Mouse (Mus musculus): Measurements from ENCODE around the gene Olfr116. TPM values are rescaled to one million over a fixed set of nuclear protein-coding genes. Genes with fewer than 3 reads are reported as not detected.

Olfr116 gene
- total RNA-seq (2012; rRNA removed) = not detected in 2 replicates

- no peak for TF ChIP-seq HCFC1 (IDR thresholded peaks at IDR 0.05; ENCODE audit: borderline replicate concordance, insufficient read depth, low read length)
- TF ChIP-seq MAFK (IDR thresholded peaks at IDR 0.05; ENCODE audit: insufficient read depth, low read depth, low read length) = no peak
- no peak for TF ChIP-seq ZNF384 (IDR thresholded peaks at IDR 0.05; ENCODE audit: low read depth, low read length)
- TF ChIP-seq CHD2 (IDR thresholded peaks at IDR 0.05; ENCODE audit: low read depth, low read length) = no peak
- TF ChIP-seq ZC3H11A (IDR thresholded peaks at IDR 0.05; ENCODE audit: borderline replicate concordance, low read depth, low read length) = no peak
- Histone ChIP-seq H3K9ac (ENCODE audit: insufficient read depth, low read depth, low read length, poor library complexity, severe bottlenecking) (no peak within 1 kb of the TSS), H3K9me3 (ENCODE audit: control insufficient read depth, insufficient read depth, low read depth, low read length) (no peaks in the 10 kb centered on the region), H3K4me1 (ENCODE audit: control insufficient read depth in 2 of 2, insufficient read depth in 2 of 2, low read length in 2 of 2, poor library complexity in 1 of 2) (no peaks in the 10 kb centered on the region), H3K27ac (ENCODE audit: insufficient read depth, low read depth, low read length, poor library complexity, severe bottlenecking) (no peak within 1 kb of the TSS), H3K36me3 (ENCODE audit: control insufficient read depth, insufficient read depth, low read length, poor library complexity, severe bottlenecking) (no peaks in the 10 kb centered on the region), H3K4me3 (ENCODE audit: insufficient read depth in 1 of 2, low read depth in 1 of 2, low read length in 2 of 2, poor library complexity in 1 of 2, severe bottlenecking in 1 of 2) (no peak within 1 kb of the TSS)
- no peak for DNase-seq (ENCODE audit: low read depth, low spot score)
- in situ Hi-C loops (cut with MboI; ENCODE audit: low sequenced_read_pairs in 2 of 2, unreplicated experiment in 2 of 2) = no loop called here
Observed at GRCm38 (mm10) chr17:37627009-37627408, at the start of gene Olfr116, which contains the start of gene Olfr115. Gene Olfr116 (minus strand): TSS chr17:37627199. Gene Olfr115 (minus strand): TSS chr17:37627109.

GRCm38 (mm10) chr17:37666688-37667087 is 39.7 kb upstream of the Olfr116 start, which contains the start of gene Olfr118:
Gene Olfr118 (plus strand): TSS chr17:37666988.
- no peak for DNase-seq (ENCODE audit: low read depth, low spot score)
- H3K36me3 ChIP-seq (ENCODE audit: control insufficient read depth, insufficient read depth, low read length, poor library complexity, severe bottlenecking) = no peaks in the 10 kb centered on the region
- H3K4me3 ChIP-seq (ENCODE audit: insufficient read depth in 1 of 2, low read depth in 1 of 2, low read length in 2 of 2, poor library complexity in 1 of 2, severe bottlenecking in 1 of 2) = no peak within 1 kb of the TSS
- H3K27ac ChIP-seq (ENCODE audit: insufficient read depth, low read depth, low read length, poor library complexity, severe bottlenecking) = no peak within 1 kb of the TSS
- H3K9ac ChIP-seq (ENCODE audit: insufficient read depth, low read depth, low read length, poor library complexity, severe bottlenecking) = no peak within 1 kb of the TSS
- H3K4me1 ChIP-seq (ENCODE audit: control insufficient read depth in 2 of 2, insufficient read depth in 2 of 2, low read length in 2 of 2, poor library complexity in 1 of 2) = no peaks in the 10 kb centered on the region
- H3K9me3 ChIP-seq (ENCODE audit: control insufficient read depth, insufficient read depth, low read depth, low read length) = no peaks in the 10 kb centered on the region
- no peak for TF ChIP-seq CHD2 (IDR thresholded peaks at IDR 0.05; ENCODE audit: low read depth, low read length)
- in situ Hi-C loops (cut with MboI; ENCODE audit: low sequenced_read_pairs in 2 of 2, unreplicated experiment in 2 of 2) = no loop called here

DNA sequence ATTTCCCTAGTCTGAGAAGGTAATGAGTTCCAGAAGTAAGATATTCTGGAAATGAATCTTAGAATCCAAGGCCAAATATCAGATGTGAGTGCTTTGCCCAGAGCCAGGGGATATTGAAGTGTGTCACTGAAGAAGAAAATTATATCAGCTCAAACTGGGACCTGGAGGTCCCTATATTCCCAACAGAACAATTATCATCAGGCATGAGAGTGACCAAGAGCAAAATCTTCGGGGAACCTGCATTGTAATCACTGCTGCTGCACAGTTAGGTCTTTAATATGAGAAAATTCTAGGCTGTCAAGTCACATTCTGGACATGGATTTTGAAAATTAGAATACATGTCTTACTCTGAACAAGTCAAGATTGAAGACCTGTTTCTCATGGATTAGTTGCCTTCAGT is 36.7 kb upstream of the Olfr116 start, which contains the start of gene Olfr117:
Gene Olfr117 (minus strand): TSS at position 101 of the 400 bp plus-strand sequence.
- H3K27ac ChIP-seq (ENCODE audit: insufficient read depth, low read depth, low read length, poor library complexity, severe bottlenecking) = no peak within 1 kb of the TSS
- no peaks in the 10 kb centered on the region for H3K4me1 ChIP-seq (ENCODE audit: control insufficient read depth in 2 of 2, insufficient read depth in 2 of 2, low read length in 2 of 2, poor library complexity in 1 of 2)
- no peak for DNase-seq (ENCODE audit: low read depth, low spot score)
- H3K36me3 ChIP-seq (ENCODE audit: control insufficient read depth, insufficient read depth, low read length, poor library complexity, severe bottlenecking) = no peaks in the 10 kb centered on the region
- in situ Hi-C loops (cut with MboI; ENCODE audit: low sequenced_read_pairs in 2 of 2, unreplicated experiment in 2 of 2) = no loop called here
- no peak within 1 kb of the TSS for H3K9ac ChIP-seq (ENCODE audit: insufficient read depth, low read depth, low read length, poor library complexity, severe bottlenecking)
- TF ChIP-seq CHD2 (IDR thresholded peaks at IDR 0.05; ENCODE audit: low read depth, low read length) (no peak), ZNF384 (IDR thresholded peaks at IDR 0.05; ENCODE audit: low read depth, low read length) (no peak), MAFK (IDR thresholded peaks at IDR 0.05; ENCODE audit: insufficient read depth, low read depth, low read length) (no peak), HCFC1 (IDR thresholded peaks at IDR 0.05; ENCODE audit: borderline replicate concordance, insufficient read depth, low read length) (no peak), ZC3H11A (IDR thresholded peaks at IDR 0.05; ENCODE audit: borderline replicate concordance, low read depth, low read length) (no peak)
- H3K9me3 ChIP-seq (ENCODE audit: control insufficient read depth, insufficient read depth, low read depth, low read length) = no peaks in the 10 kb centered on the region
- H3K4me3 ChIP-seq (ENCODE audit: insufficient read depth in 1 of 2, low read depth in 1 of 2, low read length in 2 of 2, poor library complexity in 1 of 2, severe bottlenecking in 1 of 2) = no peak within 1 kb of the TSS

DNA sequence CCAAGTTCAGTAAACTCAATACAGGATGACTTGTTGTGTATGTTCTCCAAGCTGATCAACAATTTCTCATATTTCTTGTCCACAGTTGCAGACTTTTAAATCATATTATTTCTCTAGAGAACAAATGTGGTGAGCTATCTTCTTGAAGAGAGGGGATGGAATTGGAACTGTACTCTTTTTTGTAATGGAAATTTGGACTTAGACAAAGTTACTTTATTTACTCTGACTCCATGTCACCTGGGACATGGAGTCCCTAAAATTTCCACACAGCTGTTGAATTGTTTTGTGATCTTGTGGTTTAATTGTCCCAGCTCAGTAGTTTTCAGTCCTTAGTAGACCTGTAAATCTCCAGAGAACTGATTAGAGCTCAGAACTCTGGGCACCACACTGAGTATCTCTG is 34.4 kb downstream of the Olfr116 start, which contains the start of gene Olfr114:
Gene Olfr114 (minus strand): TSS at position 101 of the 400 bp plus-strand sequence.
- TF ChIP-seq MAFK (IDR thresholded peaks at IDR 0.05; ENCODE audit: insufficient read depth, low read depth, low read length) (no peak), ZNF384 (IDR thresholded peaks at IDR 0.05; ENCODE audit: low read depth, low read length) (no peak), ZC3H11A (IDR thresholded peaks at IDR 0.05; ENCODE audit: borderline replicate concordance, low read depth, low read length) (no peak)
- DNase-seq (ENCODE audit: low read depth, low spot score) = no peak
- no peak within 1 kb of the TSS for H3K9ac ChIP-seq (ENCODE audit: insufficient read depth, low read depth, low read length, poor library complexity, severe bottlenecking)
- in situ Hi-C loops (cut with MboI; ENCODE audit: low sequenced_read_pairs in 2 of 2, unreplicated experiment in 2 of 2) = no loop called here
- H3K4me3 ChIP-seq (ENCODE audit: insufficient read depth in 1 of 2, low read depth in 1 of 2, low read length in 2 of 2, poor library complexity in 1 of 2, severe bottlenecking in 1 of 2) = no peak within 1 kb of the TSS
- H3K4me1 ChIP-seq (ENCODE audit: control insufficient read depth in 2 of 2, insufficient read depth in 2 of 2, low read length in 2 of 2, poor library complexity in 1 of 2) = no peaks in the 10 kb centered on the region
- H3K27ac ChIP-seq (ENCODE audit: insufficient read depth, low read depth, low read length, poor library complexity, severe bottlenecking) = no peak within 1 kb of the TSS
- no peaks in the 10 kb centered on the region for H3K36me3 ChIP-seq (ENCODE audit: control insufficient read depth, insufficient read depth, low read length, poor library complexity, severe bottlenecking)
- no peaks in the 10 kb centered on the region for H3K9me3 ChIP-seq (ENCODE audit: control insufficient read depth, insufficient read depth, low read depth, low read length)

DNA sequence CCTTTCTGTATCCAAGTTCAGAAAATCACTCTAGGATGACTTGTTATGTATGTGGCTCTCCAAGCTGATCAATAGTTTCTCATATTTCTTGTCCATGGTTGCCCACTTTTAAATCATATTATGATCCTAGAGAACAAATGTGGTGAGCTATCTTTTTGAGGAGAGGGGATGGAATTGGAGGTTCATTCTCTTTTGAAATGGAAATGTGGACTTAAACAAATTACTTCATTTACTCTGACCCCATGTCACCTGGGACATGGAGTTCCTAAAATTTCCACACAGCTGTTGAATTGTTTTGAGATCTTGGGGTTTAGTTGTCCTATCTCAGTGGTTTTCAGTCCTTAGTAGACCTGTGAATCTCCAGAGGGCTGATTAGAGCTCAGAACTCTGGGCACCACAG is 49.4 kb downstream of the Olfr116 start, which contains the start of gene Olfr113:
Gene Olfr113 (minus strand): TSS at position 101 of the 400 bp plus-strand sequence.
- H3K9me3 ChIP-seq (ENCODE audit: control insufficient read depth, insufficient read depth, low read depth, low read length) = peaks cover 2% of the 10 kb centered on the region; the same call in 1 of the 2 replicates
- H3K4me1 ChIP-seq (ENCODE audit: control insufficient read depth in 2 of 2, insufficient read depth in 2 of 2, low read length in 2 of 2, poor library complexity in 1 of 2) = no peaks in the 10 kb centered on the region
- H3K27ac ChIP-seq (ENCODE audit: insufficient read depth, low read depth, low read length, poor library complexity, severe bottlenecking) = no peak within 1 kb of the TSS
- in situ Hi-C loops (cut with MboI; ENCODE audit: low sequenced_read_pairs in 2 of 2, unreplicated experiment in 2 of 2) = no loop called here
- TF ChIP-seq HCFC1 (IDR thresholded peaks at IDR 0.05; ENCODE audit: borderline replicate concordance, insufficient read depth, low read length) = no peak
- no peak for TF ChIP-seq ZC3H11A (IDR thresholded peaks at IDR 0.05; ENCODE audit: borderline replicate concordance, low read depth, low read length)
- TF ChIP-seq CHD2 (IDR thresholded peaks at IDR 0.05; ENCODE audit: low read depth, low read length) = no peak
- TF ChIP-seq ZNF384 (IDR thresholded peaks at IDR 0.05; ENCODE audit: low read depth, low read length) = no peak
- no peak within 1 kb of the TSS for H3K9ac ChIP-seq (ENCODE audit: insufficient read depth, low read depth, low read length, poor library complexity, severe bottlenecking)
- no peak for DNase-seq (ENCODE audit: low read depth, low spot score)
- H3K36me3 ChIP-seq (ENCODE audit: control insufficient read depth, insufficient read depth, low read length, poor library complexity, severe bottlenecking) = no peaks in the 10 kb centered on the region
- H3K4me3 ChIP-seq (ENCODE audit: insufficient read depth in 1 of 2, low read depth in 1 of 2, low read length in 2 of 2, poor library complexity in 1 of 2, severe bottlenecking in 1 of 2) = no peak within 1 kb of the TSS

Other genes starting within 250 kb of the Olfr116 start
- gene Olfr105-ps, start 248.2 kb downstream of the Olfr116 start, total RNA-seq (2012; rRNA removed) = not detected in 2 replicates
- gene Olfr106-ps, start 236.8 kb downstream of the Olfr116 start, total RNA-seq (2012; rRNA removed) = not detected in 2 replicates
- gene Olfr107, start 228.0 kb downstream of the Olfr116 start, total RNA-seq (2012; rRNA removed) = not detected in 2 replicates
- gene Olfr108, start 181.7 kb downstream of the Olfr116 start, total RNA-seq (2012; rRNA removed) = not detected in 2 replicates
- not detected in 2 replicates for gene Olfr109, start 168.3 kb downstream of the Olfr116 start, total RNA-seq (2012; rRNA removed)
- 0.21 and 0.27 TPM in 2 replicates for gene H2-M2, start 143.6 kb downstream of the Olfr116 start, total RNA-seq (2012; rRNA removed)
- not detected in 2 replicates for gene Olfr110, start 134.7 kb downstream of the Olfr116 start, total RNA-seq (2012; rRNA removed)
- gene Olfr111, start 119.2 kb downstream of the Olfr116 start, total RNA-seq (2012; rRNA removed) = not detected in 2 replicates
- not detected in 2 replicates for gene Olfr112, start 57.7 kb downstream of the Olfr116 start, total RNA-seq (2012; rRNA removed)
- gene Olfr113, start 49.5 kb downstream of the Olfr116 start, total RNA-seq (2012; rRNA removed) = not detected in 2 replicates
- not detected in 2 replicates for gene Olfr114, start 34.5 kb downstream of the Olfr116 start, total RNA-seq (2012; rRNA removed)
- gene Olfr115, start 90 bp downstream of the Olfr116 start, total RNA-seq (2012; rRNA removed) = not detected in 2 replicates
- not detected in 2 replicates for gene Olfr117, start 36.6 kb upstream of the Olfr116 start, total RNA-seq (2012; rRNA removed)
- gene Olfr118, start 39.8 kb upstream of the Olfr116 start, total RNA-seq (2012; rRNA removed) = 0.13 and 0.16 TPM in 2 replicates
- not detected in 2 replicates for gene Olfr119, start 69.4 kb upstream of the Olfr116 start, total RNA-seq (2012; rRNA removed)
- gene Olfr120, start 94.6 kb upstream of the Olfr116 start, total RNA-seq (2012; rRNA removed) = not detected in 2 replicates
- not detected in 2 replicates for gene Olfr121, start 121.7 kb upstream of the Olfr116 start, total RNA-seq (2012; rRNA removed)
- not detected in 2 replicates for gene Olfr122, start 141.4 kb upstream of the Olfr116 start, total RNA-seq (2012; rRNA removed)
- not detected in 2 replicates for gene Olfr123, start 166.3 kb upstream of the Olfr116 start, total RNA-seq (2012; rRNA removed)
- not detected in 2 replicates for gene Olfr124, start 172.7 kb upstream of the Olfr116 start, total RNA-seq (2012; rRNA removed)
- not detected in 2 replicates for gene Olfr125, start 205.8 kb upstream of the Olfr116 start, total RNA-seq (2012; rRNA removed)
- gene Olfr126, start 220.3 kb upstream of the Olfr116 start, total RNA-seq (2012; rRNA removed) = not detected in 2 replicates

Data from ES-E14 (cell line).